Mouse (Mus musculus): Measurements from ENCODE around the gene Syt7. TPM values are rescaled to one million over a fixed set of nuclear protein-coding genes. Genes with fewer than 3 reads are reported as not detected.

Syt7 gene
- total RNA-seq, 2 experiments from 2014 or later, result 280 to 316 TPM

DNA sequence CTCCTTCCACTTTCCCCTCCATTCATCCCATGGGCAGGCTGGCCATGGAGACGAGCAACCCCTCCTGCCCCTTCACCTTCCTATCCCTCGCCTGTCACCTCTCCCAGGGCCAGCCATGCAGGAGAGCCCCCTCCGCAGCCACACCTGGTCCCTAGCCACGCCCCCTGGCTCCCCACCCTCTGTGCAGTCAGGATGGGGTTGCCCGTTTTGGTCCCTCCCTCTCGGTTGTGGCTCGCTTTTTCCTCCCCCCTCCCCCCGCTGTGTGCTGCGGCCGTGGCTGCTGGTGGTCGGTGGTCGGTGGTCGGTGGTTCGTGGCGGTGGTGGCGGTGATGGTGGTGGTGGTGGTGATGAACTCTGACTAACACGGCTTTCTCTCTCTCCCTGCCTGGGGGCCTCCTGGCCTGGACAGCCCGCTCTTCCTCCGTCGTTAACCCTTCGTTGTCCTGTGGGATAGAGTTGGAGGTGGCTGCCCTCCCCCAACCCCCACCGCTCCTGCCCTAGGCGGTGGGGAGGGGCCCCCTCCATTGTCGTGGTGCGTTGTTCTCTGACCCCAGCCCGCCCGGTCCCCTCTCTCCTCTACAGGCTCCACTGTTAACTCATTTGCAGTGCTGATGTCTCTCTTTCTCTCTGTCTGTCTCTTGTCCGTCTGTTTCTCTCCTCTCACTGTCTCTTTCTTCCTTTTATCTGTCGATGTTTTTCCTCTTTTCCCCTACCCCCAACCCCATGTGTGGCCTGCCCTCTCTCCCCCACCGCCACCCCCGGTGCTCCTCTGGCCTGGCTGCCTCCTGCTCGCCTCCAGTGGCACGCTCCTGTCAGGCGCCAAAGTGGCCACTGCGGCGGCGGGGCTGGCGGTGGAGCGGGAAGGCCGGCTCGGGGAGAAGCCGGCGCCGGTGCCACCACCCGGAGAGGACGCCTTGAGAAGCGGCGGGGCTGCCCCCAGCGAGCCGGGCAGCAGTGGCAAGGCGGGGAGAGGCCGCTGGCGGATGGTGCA lies 33.4 kb downstream of the Syt7 start:
- no peak for DNase-seq (ENCODE audit: low spot score in 2 of 2)

DNA sequence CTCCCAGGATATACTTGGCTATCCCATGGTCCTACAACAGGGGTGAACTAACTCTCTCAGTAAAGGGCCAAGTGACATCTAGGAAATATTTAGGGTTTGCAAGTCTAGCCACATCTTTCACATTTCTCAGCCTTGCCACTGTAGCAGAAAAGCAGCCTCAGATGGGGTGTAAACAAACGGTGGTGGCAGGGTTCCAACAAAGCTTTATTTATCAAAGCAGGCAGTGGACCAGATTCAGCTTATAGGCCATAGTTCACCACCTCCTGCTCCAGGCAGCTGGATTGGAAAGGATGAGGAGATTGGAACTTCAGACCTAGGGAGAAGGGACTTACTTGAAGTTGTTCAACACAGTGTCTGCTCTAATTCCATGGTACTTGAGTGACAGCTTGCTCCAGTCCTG lies 35.9 kb downstream of the Syt7 start:
- DNase-seq (ENCODE audit: low spot score in 2 of 2), result no peak

DNA sequence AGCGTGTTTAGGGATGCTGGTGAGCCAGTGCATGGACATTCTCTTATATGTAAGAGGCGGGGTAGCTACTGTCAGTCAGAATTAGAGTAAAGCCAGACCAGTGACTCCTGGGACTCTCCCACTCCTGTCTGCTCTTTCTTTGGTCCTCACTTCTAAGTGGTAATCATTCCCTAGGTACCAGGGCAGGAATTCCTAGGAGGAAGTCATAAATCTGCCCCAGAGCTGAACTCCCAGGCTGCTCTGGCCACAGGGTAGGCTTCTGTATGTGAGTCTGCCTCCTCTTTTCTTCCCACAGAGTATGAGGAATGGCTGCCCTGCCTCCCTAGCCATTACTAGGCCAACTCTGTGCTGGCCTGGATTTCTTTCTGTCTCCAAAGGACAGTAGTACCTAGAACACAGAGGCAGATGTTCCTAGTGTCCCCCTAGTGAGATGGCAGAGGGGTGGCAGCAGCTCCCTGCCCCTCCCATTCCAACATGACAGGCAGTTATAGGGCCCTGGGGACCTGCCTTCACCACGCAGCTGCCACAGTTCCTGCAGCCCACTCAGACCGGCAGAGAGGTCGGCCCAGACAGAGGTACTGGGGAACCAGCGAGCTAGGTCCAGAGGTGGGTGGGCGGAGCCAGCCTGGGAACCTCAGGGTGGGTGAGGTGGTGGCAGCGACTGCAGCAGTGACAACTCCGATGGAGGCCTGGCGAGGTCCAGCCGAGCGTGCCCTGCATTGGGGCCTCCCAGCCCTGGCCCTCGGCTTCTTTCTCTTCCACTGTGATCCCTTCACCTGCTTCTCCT lies 36.8 kb downstream of the Syt7 start:
- DNase-seq (ENCODE audit: low spot score in 2 of 2), result no peak

DNA sequence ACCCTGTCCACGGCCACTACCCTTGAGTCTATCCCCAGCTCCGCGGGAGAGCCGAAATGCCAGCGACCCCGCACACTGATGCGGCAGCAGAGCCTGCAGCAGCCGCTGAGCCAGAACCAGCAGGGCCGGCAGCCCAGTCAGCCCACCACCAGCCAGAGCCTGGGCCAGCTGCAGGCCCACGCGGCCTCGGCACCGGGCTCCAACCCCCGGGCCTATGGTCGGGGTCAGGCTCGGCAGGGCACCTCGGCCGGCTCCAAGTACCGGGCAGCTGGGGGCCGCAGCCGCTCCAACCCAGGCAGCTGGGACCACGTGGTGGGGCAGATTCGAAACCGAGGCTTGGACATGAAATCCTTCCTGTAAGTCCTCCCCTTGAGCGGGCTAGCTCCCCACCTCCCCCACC lies 37.4 kb downstream of the Syt7 start:
- no peak for DNase-seq (ENCODE audit: low spot score in 2 of 2)

DNA sequence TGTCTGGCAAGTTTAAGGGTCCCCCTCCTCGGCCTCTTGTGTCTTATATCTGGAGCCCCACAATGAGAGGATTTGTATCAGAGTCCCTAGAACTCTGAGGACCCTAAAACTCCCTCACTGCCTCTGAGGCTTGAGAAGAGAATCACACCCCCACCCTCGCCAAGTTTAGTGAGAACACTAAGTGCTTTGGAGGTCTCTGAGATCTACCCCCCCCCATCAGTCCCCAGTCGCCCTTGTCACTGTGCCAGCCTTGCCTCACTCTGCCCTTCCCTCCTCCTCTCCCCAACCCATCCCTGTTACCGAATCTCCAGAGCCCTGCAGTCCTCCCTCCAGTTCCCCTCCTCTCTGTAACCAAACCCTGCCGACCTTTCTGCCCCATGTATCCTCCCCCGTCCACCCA lies 37.9 kb downstream of the Syt7 start:
- no peak for DNase-seq (ENCODE audit: low spot score in 2 of 2)

DNA sequence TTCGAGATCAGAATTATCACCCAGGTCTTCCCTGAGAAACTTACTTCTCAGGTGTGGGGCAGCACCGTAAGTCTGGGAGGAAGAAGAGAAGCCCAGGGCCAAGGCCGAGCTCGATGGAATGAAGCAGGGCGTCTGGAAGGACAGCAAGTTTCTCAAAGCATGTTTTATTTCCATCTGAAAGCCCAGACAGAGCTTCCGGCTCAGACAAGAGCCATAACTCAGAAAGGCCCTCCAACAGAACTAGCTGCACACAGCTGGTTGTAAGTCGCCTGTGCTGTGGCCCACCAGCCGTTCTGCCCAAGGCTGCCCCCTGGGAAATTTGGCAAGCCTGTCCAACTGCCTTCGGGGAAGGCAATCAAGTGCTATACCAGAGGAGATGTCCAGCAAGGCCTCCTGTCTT lies 38.5 kb downstream of the Syt7 start:
- no peak for DNase-seq (ENCODE audit: low spot score in 2 of 2)

DNA sequence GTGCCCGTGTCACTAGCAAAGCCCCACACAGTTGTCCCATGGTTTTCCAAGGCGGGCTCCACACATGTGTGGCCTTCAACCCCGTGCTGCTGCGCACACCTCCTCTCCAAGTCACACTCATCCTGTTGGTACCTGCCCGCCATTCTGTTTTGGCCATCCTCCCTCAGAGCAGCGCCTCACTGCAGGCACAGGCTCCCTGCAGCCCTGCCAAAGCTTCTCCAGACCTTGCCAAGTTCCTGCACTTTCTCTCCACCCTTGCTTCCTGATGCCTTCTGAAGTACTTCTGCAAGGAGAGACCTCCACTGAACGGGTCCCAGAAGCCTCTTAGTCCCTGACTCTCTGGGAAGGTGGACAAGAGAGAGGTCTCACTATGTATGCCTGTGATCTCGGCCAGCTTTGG lies 40.5 kb downstream of the Syt7 start:
- DNase-seq (ENCODE audit: low spot score in 2 of 2), result no peak

DNA sequence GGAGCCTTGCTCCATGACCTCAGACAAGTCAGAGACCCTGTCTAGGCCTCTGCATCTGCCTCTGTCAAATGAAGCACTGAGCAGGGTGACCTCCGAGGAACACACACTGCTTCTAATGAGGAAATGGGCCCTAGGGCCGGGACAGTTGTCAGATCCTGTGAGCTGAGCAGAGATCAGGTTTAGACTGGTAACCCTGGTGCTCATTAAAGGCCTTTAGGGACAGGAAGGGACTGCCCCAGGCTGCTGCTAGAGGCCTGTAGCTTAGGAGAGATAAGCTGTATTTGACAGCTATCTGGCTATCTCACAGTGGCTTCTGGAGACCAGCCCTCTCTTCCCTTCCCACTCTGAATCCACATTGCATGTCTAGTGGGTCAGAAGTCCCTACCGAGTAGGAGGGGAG lies 42.5 kb downstream of the Syt7 start:
- no peak for DNase-seq (ENCODE audit: low spot score in 2 of 2)

DNA sequence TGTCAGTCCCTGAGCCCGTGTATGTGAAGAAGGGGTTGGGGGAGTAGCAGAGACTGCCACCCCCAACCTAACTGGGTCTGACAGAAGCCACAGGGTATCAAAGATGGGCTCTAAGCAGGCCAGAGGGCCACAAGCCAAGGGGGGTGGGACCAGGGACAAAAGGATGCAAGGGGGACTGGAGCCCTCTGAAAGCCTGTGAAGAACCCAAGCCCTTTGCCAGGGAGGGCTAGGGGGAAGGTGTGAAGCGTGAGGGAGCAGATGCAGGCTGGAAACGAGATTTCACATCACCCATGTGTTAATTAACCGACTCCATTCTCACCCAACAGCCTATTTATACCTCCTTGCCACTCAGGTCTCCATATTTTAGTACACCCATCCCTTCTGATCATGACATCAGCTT lies 43.0 kb downstream of the Syt7 start:
- no peak for DNase-seq (ENCODE audit: low spot score in 2 of 2)

DNA sequence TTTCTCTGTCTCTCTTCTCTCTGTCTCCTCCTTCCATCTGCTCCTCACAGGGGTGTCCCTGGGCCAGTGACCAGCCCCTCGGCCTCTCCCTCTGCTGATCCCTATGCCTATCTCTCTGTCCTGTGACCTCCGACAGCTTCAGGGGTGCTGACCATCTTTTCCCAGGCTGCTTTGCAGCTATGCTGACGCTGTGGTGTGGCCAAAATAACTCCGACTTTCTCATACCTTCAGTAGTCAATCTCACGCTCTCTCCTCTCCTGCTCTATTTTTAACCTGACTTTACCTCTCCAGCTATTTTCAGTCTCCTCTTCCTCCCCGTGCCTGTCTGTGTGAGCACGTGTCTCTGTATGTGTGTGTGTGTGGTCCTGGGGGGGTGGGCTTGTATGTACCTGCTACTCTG lies 44.3 kb downstream of the Syt7 start:
- no peak for DNase-seq (ENCODE audit: low spot score in 2 of 2)

DNA sequence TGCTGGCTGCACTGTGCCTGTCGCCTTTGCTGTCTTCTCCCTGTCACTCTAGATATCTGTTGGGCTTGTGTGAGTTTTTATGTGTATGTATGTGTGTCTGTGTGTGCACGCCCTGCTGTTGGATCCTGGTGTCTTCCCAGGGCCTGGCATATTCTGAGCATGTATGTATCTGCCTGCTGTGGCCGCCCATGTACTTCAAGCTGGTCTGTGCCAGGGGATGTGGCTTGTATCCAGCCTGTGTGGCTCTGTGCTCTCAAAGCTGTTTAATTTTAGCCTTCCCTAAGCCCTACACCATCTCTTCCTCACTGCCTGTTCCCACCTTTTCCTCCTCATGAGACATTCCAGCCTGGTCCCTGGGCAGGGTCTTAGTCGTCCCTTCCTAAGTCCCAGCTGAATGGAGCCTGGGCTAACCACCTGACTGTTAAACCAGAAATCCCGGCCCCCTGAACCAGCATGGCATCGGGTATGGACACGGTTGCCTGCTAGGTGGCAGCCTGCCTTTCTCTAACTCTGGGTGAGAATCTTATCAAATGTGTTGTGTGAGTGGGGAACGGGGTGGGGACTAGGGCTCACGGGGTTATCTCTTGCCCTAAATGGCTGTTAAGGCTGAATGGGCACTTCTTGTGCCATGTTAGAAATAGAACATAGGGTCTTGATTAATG lies 45.1 kb downstream of the Syt7 start:
- peak in 1 of 2 experiments; percentile 74 for DNase-seq (ENCODE audit: low spot score in 2 of 2)

DNA sequence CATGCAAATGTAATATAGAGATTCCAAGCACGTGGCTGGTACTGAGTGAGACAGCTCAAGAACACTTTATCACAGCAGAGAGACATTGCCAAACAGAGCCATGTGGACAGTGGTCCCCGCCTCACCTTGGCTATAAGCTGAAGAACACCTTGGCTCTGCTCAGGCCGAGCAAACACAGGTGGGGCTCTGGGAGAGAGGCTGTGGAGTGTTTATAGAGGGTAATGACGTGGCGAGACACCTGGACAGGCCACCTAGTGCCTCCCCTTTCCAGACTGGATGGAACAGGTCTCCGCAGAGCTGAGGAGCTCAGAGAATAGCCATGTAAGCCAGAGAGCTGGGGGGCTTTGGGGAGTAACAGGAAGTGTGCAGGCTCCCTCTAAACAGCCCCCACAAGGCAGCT lies 46.0 kb downstream of the Syt7 start:
- no peak for DNase-seq (ENCODE audit: low spot score in 2 of 2)

DNA sequence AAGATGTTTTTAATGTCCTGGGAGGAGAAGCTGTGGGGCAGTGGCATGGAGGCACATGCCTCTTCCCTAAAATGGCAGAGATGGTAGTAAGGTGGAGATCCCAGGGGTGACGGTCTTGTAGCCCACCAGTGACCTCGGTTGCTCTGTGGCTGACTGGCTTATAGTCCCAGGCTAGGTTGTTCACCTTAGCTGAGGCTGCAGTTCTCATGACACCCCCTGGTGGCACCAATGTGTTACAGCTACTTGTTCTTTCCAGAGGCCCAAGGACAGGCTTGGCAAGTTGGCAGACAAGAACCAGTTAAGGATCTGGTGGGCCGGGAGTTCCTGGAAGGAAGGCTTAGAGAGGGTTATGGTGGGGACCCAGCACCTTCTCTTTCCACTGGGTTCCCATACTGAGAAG lies 47.0 kb downstream of the Syt7 start:
- peak; percentile 59 to 85 for DNase-seq (ENCODE audit: low spot score in 2 of 2)

DNA sequence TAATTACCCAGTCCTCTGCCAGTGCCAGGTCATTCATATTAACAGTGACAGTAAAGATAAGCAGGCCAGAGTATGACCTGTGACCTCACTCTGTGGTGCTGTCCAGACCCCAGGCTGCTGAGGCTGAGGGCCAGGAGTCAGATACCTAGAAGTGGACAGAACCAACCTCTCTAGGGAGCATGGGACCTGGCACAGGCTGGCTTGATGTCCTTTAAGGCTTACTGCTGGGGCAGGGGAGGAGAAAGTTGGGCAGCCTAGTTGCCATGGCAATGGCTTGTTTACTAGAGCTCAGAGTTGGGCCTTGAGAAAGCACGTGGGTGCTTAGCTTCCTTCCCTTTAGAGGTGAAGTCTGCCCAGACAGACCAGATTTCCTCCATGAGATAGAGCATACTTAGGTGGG lies 47.8 kb downstream of the Syt7 start:
- no peak for DNase-seq (ENCODE audit: low spot score in 2 of 2)

DNA sequence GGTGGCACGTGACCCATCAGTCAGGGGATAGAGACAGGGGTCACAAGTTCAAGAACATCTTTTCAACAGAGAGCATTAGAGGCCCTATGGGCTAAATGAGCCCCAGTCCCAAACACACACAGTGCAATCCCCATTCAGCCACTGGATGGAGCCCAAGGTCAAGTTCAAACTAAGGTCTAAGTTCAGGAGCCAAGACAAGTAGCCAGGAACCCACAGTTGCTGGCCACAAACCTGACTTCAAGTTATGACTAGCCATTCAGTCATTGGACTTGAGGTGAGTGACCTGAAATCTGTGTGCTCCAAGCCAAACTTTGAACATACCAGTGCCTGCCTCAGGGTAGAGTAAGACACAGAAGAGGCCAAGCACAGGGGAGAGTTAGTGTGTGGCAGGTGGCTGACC lies 48.6 kb downstream of the Syt7 start:
- no peak for DNase-seq (ENCODE audit: low spot score in 2 of 2)

DNA sequence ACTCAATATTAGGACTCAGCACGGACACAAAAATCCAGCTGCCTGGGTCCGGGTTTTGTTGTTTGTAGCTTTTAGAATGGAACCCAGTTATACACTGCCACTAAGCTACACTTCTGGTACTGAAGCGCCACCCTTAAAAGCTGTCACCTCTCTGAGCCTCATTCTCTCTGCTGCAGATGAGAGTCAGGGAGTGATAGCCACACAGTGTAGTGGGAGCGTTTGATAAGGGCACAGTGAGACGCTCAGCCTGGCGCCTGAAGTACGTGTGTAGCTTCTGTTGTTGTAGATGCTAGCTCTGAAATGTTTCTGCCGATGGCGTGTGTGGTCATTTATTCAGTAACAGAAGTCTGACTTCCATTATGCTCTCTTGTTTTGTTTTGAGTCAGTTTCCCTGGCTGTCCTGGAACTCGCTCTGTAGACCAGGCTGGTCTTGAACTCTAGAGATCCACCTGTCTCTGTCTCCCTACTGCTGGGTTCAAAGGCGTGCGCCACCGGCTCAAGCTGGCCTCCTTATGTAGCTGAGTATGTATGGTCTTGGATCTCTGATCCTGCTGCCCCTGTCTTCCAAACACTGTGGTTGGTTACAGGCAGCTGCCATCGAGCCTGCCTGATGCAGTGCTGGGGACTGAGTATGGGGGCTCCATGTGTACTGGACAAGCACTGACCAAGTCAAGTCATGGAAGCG lies 55.9 kb downstream of the Syt7 start:
- DNase-seq (ENCODE audit: low spot score in 2 of 2), result no peak

DNA sequence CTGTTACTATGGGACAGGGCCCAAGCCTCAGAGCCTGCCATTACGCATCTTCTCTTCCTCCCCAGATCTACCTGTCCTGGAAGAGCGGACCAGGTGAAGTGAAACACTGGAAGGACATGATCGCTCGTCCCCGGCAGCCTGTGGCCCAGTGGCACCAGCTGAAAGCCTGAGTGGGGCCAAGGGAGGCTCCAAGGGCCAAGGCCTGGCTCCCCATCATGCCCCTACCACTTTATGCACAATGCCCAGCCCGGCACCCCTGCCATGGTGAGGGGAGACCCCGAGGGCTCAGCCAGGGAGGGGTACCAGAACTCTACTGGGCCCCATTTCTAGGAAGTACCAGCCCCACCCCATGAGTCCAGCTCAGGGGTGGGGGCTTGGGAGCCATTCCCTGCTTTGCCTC lies 59.4 kb downstream of the Syt7 start:
- no peak for DNase-seq (ENCODE audit: low spot score in 2 of 2)

DNA sequence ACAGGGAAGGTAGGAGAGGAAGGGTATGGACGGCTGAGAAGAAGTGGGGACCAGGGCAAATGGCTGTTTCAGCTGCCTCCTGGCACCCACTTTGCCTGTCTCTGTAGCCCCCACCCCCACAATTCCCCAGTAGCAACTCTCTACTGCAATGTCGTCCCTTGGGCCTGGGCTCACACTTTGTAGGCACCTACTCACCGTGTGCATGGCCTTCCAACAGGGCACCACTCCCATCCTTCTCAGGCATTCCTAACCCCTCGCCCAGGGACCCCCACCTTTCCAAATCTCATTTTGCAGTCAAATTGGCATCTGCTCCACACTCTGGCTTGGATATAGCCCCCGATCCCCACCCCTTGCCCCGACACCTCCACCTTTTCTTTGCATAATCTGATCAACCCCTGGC lies 60.3 kb downstream of the Syt7 start:
- no peak for DNase-seq (ENCODE audit: low spot score in 2 of 2)

DNA sequence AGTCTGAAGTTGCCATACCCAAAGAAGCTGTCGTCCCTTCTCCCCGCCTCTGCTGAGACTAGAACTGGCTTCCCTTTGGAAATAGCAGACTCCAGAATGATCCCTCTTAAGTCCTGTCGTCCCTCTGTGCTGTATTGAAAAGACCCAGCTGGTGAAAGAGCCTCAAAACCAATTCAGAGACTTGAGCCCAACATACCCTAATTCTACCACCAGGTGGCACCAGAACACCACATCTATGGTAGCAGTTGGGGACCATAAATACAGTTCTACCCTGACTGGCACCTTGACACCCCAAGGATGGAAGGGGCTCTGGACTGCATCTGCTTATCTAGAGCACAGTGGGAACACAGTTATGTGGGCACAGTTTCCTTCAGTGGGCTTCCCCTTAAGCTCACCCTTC lies 60.8 kb downstream of the Syt7 start:
- peak; percentile 80 to 95 for DNase-seq (ENCODE audit: low spot score in 2 of 2)

DNA sequence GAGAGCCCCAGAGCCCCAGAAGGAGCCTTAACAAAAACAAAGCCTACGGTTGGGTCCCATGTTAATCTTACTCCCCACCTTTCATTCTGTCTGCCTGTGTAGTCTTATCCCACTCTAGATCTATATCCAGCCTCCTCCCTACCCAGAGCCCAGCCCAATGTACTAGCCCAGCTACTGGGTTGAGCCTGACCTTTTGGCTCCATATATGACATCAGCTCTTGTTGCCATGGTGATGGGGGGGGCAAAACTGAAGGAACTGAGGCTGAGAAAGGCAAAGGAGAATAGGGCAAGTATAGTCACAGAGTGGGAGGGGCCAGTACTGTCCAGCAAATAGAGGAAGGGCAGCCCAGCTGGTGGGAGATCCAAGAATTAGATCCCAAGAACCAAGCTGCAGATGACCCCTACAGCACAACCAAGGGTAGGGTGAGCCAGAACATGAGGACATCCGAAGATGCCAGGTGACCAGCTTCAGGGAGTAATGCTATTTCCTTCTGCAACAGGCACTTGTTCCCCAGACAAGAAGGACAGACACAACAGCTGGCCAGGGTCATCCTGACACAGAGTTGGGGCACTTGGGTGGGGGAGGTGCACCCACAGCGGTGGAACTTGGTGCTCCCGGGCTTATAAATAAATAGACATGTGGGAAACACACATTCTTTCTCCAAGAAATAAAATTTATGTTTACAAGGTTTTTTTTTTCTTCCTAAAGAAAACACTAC lies 66.0 kb downstream of the Syt7 start:
- no peak for DNase-seq (ENCODE audit: low spot score in 2 of 2)

DNA sequence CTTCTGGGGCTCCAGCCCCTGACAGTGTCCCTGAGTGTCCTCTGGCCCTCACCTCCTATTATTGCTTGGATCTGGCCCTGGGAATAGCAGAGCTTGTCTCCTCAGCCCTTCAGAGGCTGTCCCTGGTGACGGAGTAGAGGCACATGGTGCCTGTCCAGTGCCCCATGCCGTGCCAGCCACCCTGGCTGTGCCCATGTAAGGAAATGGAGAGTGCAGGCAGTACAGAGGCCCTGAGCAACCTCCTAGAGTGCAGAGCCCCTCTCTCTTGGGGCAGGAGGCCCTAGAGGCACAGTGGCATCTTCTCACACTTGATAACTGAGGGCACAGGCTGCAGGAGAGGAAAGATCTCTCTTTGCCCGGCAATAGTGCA lies 66.5 kb downstream of the Syt7 start:
- no peak for DNase-seq (ENCODE audit: low spot score in 2 of 2)
